Mouse (Mus musculus) hindbrain, embryonic 15.5 days (tissue): ENCODE data around the gene Dnm1. TPM values are rescaled to one million over a fixed set of nuclear protein-coding genes. Genes with fewer than 3 reads are reported as not detected.

Experiments
- ATAC-seq: fragments of 200-750 bp; cut with Nextera tagmentation; 2 replicates; pipeline ENCODE4 v1.8.0; 2017; ENCODE audit warnings: low read depth, moderate number of reproducible peaks, moderate TSS enrichment; ENCODE audit not compliant: low FRiP score
- H3K27ac ChIP-seq: fragments of 300-500 bp; sonication (generic); replicated peaks from 2 replicates; pipeline ENCODE4 v1.5.1; 2015; ENCODE audit warnings: mild to moderate bottlenecking, inconsistent platforms
- H3K27me3 ChIP-seq: fragments of 300-500 bp; sonication (generic); 2 replicates; pipeline ENCODE4 v1.6.1; 2015; ENCODE audit warnings: control low read depth, inconsistent platforms
- H3K36me3 ChIP-seq: fragments of 300-500 bp; sonication (generic); 2 replicates; pipeline ENCODE4 v1.6.1; 2015; ENCODE audit warnings: control low read depth, inconsistent platforms
- H3K4me1 ChIP-seq: fragments of 300-500 bp; sonication (generic); replicated peaks from 2 replicates; pipeline ENCODE4 v1.6.1; 2015; ENCODE audit warnings: control low read depth, inconsistent platforms
- H3K4me2 ChIP-seq: fragments of 300-500 bp; sonication (generic); 2 replicates; pipeline ENCODE4 v1.6.1; 2015; ENCODE audit warnings: moderate library complexity, mild to moderate bottlenecking, inconsistent platforms
- H3K4me3 ChIP-seq: fragments of 300-500 bp; sonication (generic); 2 replicates; pipeline ENCODE4 v1.5.1; 2015; ENCODE audit warnings: mild to moderate bottlenecking, inconsistent platforms
- H3K9ac ChIP-seq: fragments of 300-500 bp; sonication (generic); 2 replicates; pipeline ENCODE4 v1.6.1; 2015; ENCODE audit warnings: inconsistent platforms
- H3K9me3 ChIP-seq: fragments of 300-500 bp; sonication (generic); 2 replicates; pipeline ENCODE4 v1.6.1; 2016; ENCODE audit warnings: control low read depth, inconsistent platforms
- WGBS: fragments of 180-500 bp; shearing (Covaris S2); methylation state at CpG from one replicate; pipeline ENCODE4 v1.1.7; 2015; 5-methylcytosine and 5-hydroxymethylcytosine counted together
- polyA plus RNA-seq: library from polyadenylated mRNA; unstranded; fragments of >200 nt; fragmentation: Nextera tagmentation; extraction: Ambion mirVana; gene quantifications from 2 replicates; pipeline ENCODE4 v1.2.1, GENCODE M21; 2015

Dnm1 gene
- polyA plus RNA-seq, 1 experiment from 2014 or later, result 86.0 TPM

DNA sequence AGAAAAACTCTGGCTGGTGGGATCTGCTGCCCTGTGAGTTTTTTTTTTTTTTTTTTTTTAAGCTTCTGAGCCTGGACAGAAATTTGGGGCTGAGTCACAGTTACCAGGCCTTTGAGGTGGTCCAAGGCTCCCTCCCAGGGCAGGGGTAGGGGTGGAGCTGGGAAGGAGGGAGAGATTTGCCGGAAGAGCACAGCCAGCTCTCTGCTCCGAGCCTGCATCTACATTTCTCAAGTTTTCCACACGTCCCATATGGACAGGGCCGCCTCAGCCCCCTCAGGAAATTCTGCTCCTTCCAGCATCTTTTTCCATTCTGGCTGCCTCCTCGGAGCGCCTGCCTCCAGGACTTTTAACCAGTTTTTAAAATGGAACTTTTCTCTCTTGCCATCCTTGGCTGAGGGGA, 23.6 kb downstream of the Dnm1 start:
- Histone ChIP-seq H3K4me1 (no peaks in the 10 kb centered on the region), H3K27me3 (no peaks in the 10 kb centered on the region), H3K36me3 (peaks cover 11% of the 10 kb centered on the region; the same call in 1 of the 2 replicates), H3K9ac (no peak overlapping the region), H3K9me3 (no peaks in the 10 kb centered on the region), H3K4me2 (no peak overlapping the region), H3K27ac (no peak overlapping the region), H3K4me3 (no peak overlapping the region)
- no peak for ATAC-seq
- WGBS, result 34% methylated on average over 6 of the region's 6 CpGs

DNA sequence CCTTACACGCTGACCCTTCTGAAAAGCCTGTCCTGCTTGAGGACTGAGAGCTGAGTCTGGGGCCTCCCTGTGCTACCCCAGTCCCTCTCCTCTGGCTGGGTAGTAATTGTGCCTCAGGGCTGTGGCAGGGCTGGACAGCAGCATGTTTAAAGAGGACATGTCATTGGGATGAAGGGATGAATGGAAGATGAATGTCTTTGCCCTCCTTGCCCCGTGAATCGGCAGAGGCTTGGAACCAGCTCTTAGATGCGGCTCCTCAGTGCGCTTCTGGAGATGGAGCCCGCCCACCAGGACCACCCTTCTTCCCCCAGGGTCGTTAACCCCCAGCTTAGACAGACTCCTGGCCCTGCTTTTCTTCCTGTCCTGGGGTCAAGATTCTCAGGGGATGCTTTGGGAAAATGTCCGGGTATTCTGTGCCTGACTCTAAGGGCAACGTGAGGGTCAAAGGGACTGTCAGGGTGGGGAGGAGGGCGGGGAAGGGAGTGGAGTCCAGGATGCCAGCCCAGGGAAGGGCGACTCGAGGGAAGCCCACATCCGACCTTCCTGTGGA, 24.2 kb downstream of the Dnm1 start:
- Histone ChIP-seq H3K4me1 (no peaks in the 10 kb centered on the region), H3K4me3 (no peak overlapping the region), H3K36me3 (0 out of 2 replicates have a peak, but pooled peaks cover 10% of the 10 kb centered on the region), H3K9ac (no peak overlapping the region), H3K9me3 (no peaks in the 10 kb centered on the region), H3K27me3 (no peaks in the 10 kb centered on the region), H3K4me2 (no peak overlapping the region), H3K27ac (no peak overlapping the region)
- ATAC-seq, result no peak
- WGBS, result 20% methylated on average over 13 of the region's 13 CpGs

DNA sequence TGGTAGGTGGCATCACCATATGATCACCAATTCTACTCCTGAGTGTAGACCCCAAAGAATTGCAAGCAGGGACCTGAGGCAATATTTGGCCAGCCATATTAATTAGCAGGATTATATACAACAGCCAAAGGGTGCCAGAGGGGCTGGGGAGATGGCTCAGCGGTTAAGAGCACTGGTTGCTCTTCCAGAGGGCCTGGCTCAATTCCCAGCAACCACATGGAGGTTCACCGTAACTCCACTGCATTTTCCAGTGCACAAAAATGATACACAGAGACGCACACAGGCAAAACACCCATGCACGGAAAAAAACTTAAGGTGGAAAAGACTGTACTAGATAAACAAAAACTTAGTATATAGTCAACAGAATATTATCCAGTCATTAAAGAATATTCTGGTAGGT, 25.9 kb downstream of the Dnm1 start:
- Histone ChIP-seq H3K9me3 (no peaks in the 10 kb centered on the region), H3K4me1 (peaks cover 16% of the 10 kb centered on the region), H3K4me2 (no peak overlapping the region), H3K27me3 (no peaks in the 10 kb centered on the region), H3K27ac (no peak overlapping the region), H3K4me3 (no peak overlapping the region), H3K36me3 (0 out of 2 replicates have a peak, but pooled peaks cover 3% of the 10 kb centered on the region), H3K9ac (no peak overlapping the region)
- 70% methylated on average over 4 of the region's 4 CpGs for WGBS
- ATAC-seq, result no peak

DNA sequence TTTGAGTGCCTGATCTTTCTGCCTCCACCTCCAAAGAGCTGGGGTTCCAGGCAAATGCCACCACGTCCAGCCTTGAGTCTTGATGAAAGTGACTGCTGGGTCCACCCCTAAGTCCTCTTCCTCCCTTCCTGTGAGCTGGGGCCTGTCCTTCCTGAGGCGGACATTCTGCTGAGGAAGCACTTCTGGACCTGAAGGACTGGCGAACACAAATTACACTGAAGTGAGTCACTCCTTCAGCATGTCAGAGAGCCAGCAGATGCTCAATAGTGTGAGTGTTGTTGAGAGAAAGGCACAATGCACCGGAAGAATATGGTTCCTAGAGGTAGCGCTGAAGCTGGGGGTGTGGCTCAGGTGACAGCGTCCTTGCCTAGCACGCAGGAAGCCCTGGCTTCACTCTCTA, 27.8 kb downstream of the Dnm1 start:
- Histone ChIP-seq H3K36me3 (no peaks in the 10 kb centered on the region; the same call in 1 of the 2 replicates), H3K4me3 (no peak overlapping the region), H3K27ac (no peak overlapping the region), H3K27me3 (peaks cover under 1% of the 10 kb centered on the region; the same call in 1 of the 2 replicates), H3K4me2 (no peak overlapping the region), H3K9me3 (no peaks in the 10 kb centered on the region), H3K9ac (no peak overlapping the region), H3K4me1 (peaks cover 22% of the 10 kb centered on the region)
- 70% methylated on average over 7 of the region's 7 CpGs for WGBS
- no peak for ATAC-seq

DNA sequence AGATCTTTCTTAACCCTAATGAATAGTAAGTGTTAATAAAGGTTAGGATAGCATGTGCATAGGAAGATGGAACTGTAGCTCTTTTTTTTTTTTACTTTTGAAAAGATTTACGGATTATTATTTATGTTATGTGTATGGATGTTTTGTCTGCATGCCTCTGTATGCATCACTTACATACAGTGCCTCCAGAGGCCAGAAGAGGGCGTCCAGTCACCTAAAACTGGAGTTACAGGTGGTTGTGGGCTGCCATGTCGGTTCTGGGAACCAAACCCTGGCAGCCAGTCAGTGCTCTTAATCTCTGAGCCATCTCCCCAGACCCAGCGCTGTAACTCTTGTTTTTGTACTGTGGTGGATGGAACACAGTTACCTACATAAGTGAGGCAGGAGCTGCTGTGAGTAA, 28.8 kb downstream of the Dnm1 start:
- H3K4me2 ChIP-seq, result no peak overlapping the region
- no peak overlapping the region for H3K27ac ChIP-seq
- no peak overlapping the region for H3K4me3 ChIP-seq
- no peak overlapping the region for H3K9ac ChIP-seq
- 59% methylated on average over 4 of the region's 4 CpGs for WGBS
- H3K9me3 ChIP-seq, result no peaks in the 10 kb centered on the region
- peaks cover 5% of the 10 kb centered on the region; the same call in 1 of the 2 replicates for H3K27me3 ChIP-seq
- H3K4me1 ChIP-seq, result peaks cover 22% of the 10 kb centered on the region
- peaks cover 3% of the 10 kb centered on the region; the same call in 1 of the 2 replicates for H3K36me3 ChIP-seq
- no peak for ATAC-seq

DNA sequence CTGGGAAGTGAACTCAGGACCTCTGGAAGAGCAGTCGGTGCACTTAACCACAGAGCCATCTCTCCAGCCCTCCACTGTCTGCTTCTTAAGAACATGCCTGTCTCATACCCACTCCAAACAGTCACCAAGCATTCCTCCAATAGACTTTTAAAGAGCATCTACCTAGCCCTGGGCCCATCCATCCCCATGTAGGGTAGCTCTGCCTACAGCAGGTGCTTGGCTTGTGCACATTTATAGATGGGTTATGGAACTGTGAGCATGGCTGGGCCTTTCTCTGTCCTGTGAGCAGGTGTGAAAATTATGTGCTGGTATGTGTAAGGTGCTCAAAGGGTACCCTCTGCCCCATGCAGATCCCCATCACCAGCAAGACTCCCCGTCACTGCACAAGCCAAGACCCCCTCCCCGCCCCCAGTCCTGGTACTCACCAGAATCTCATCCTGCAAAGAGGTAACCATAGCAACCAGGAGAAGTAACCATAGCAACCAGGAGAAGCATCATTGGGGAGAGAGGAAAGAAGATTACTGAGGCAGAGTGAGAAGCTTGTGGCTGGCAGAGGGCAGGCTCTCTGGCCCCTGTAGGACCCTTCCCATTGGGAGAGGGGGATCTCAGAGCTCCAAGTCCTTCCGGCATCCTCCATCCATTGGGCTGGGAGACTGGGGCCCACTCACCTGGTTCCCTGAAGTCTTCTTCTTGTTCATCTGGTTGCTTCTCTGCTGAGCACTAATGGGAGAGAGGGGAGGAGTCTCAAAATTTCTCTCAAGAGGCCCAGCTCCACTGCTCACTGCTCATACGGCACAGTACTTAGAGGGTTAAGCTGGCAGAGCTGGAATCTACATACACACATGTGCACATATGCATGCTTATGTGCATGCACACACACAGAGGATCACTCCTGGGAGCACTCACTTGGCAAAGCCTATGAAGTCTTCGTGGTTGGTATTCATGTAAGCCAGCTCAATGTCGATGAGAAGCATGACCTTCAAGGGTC, 30.1 kb downstream of the Dnm1 start:
- 42% methylated on average over 7 of the region's 7 CpGs for WGBS
- Histone ChIP-seq H3K9me3 (no peaks in the 10 kb centered on the region), H3K4me3 (no peak overlapping the region), H3K4me2 (peak overlapping the region; percentile 36), H3K27ac (peak overlapping the region; percentile 87), H3K36me3 (peaks cover 3% of the 10 kb centered on the region; the same call in 1 of the 2 replicates), H3K4me1 (peaks cover 26% of the 10 kb centered on the region), H3K27me3 (peaks cover 5% of the 10 kb centered on the region; the same call in 1 of the 2 replicates), H3K9ac (no peak overlapping the region)
- ATAC-seq, result peak; percentile 79

DNA sequence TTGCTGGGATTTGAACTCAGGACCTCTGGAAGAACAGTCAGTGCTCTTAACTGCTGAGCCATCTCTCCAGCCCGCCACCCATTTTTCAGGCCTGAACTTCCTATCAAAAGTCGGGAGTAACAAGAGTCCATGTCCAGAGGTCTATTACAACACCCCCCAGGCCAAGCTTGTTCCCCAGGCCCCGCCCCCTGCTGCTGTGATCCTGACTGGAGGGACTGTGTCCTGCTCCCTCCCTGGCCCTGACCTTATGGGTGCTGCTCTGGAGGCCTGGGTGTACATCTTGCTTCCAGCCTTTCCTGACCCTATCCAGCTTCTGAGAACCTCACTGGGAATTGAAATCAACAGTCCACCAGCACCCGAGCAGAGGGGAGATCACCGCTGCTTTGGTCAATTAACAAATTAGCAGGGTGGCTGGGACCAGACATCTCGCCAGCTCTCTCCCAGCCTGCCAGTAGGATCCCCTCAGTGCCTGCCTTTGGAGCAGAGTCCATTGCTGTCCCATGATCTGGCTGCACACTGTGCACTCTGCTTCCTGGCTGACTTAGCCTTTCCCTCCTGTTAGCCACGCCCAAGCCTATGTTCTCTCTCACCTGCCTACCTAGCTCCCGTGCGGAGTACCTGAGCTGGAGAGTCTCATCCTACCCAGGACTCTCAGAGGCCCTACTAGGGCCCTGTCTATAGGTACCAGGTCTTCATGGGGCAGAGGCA, 31.4 kb downstream of the Dnm1 start:
- no peak overlapping the region for H3K9ac ChIP-seq
- no peak overlapping the region for H3K4me2 ChIP-seq
- H3K9me3 ChIP-seq, result no peaks in the 10 kb centered on the region
- 74% methylated on average over 9 of the region's 9 CpGs for WGBS
- H3K27me3 ChIP-seq, result peaks cover 8% of the 10 kb centered on the region; the same call in 1 of the 2 replicates
- no peak overlapping the region for H3K4me3 ChIP-seq
- peak overlapping the region; percentile 87 for H3K27ac ChIP-seq
- ATAC-seq, result no peak
- H3K36me3 ChIP-seq, result peaks cover 3% of the 10 kb centered on the region; the same call in 1 of the 2 replicates
- peaks cover 34% of the 10 kb centered on the region for H3K4me1 ChIP-seq

DNA sequence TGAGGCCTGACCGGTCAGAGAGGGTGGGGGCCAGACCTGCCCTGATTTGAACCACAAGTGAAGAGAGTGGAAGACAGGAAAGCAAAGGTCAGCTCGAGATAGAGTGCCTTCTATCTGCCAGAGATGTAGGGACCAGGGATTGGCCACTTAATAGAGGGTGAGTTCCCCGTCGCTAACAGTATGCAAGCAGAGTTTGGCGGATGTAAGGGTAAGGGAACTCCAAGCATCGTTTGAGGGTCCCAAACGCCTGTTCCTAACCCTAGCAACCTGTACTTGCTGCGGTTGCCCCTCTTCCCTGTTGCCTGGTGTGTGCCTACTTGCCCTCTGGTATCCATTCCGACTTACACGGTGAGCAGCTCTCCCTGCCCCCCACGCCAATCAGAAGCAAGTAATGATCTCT, 32.4 kb downstream of the Dnm1 start:
- Histone ChIP-seq H3K4me2 (no peak overlapping the region), H3K27me3 (peaks cover 8% of the 10 kb centered on the region; the same call in 1 of the 2 replicates), H3K4me1 (peaks cover 34% of the 10 kb centered on the region), H3K9me3 (no peaks in the 10 kb centered on the region), H3K36me3 (peaks cover 3% of the 10 kb centered on the region; the same call in 1 of the 2 replicates), H3K4me3 (no peak overlapping the region), H3K27ac (no peak overlapping the region), H3K9ac (no peak overlapping the region)
- WGBS, result 66% methylated on average over 11 of the region's 11 CpGs
- ATAC-seq, result no peak

DNA sequence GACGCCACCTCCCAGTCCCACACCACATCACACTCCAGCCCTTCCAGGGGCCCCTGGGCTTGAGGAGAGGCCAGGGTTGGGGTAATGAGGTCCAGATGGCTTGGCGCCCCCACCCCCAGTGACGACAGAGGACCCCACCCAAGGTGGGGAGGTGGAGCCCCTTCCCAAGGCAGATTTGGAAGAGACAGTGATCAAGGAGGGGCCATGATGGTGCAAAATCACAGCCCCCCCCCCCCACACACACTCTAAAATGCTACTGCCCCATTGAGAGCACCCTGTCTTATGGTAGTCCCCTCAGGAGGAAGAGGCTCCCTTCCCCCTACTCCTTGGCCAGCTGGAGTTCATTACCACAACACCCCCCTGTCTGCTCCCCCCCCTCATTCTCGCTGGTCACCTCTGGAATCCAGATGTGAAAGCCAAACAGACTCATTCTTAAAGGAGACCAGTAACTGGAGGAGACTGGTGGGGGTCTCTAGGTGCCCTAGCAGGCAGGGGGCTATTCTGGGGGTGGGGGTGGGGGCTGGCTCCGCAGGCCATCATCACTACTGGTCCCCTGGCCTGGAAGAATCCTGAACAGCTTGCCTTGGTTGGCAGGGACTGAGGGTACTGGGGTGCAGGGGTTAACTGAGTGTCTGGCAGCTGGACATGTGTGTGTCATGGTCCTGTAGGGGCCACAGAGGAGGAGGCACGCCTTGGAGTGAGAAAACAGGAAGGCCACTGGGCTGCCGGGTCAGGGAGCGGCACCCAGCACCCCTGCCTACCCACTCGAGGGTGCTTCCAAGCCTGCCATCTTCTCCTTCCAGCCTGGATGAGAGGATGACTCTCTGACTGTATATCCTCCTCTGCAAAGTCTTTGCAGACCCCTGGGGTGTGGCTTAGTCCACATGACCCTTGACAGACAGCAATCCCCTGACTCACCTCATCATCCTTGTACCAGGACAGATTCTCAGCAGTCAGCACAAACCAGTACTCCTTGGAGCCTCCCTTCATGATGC, 33.3 kb downstream of the Dnm1 start:
- Histone ChIP-seq H3K27me3 (peaks cover 9% of the 10 kb centered on the region), H3K4me3 (no peak overlapping the region), H3K9ac (no peak overlapping the region), H3K9me3 (no peaks in the 10 kb centered on the region), H3K4me1 (peaks cover 34% of the 10 kb centered on the region), H3K27ac (no peak overlapping the region), H3K4me2 (no peak overlapping the region), H3K36me3 (peaks cover 4% of the 10 kb centered on the region; the same call in 1 of the 2 replicates)
- 60% methylated on average over 9 of the region's 9 CpGs for WGBS
- no peak for ATAC-seq

DNA sequence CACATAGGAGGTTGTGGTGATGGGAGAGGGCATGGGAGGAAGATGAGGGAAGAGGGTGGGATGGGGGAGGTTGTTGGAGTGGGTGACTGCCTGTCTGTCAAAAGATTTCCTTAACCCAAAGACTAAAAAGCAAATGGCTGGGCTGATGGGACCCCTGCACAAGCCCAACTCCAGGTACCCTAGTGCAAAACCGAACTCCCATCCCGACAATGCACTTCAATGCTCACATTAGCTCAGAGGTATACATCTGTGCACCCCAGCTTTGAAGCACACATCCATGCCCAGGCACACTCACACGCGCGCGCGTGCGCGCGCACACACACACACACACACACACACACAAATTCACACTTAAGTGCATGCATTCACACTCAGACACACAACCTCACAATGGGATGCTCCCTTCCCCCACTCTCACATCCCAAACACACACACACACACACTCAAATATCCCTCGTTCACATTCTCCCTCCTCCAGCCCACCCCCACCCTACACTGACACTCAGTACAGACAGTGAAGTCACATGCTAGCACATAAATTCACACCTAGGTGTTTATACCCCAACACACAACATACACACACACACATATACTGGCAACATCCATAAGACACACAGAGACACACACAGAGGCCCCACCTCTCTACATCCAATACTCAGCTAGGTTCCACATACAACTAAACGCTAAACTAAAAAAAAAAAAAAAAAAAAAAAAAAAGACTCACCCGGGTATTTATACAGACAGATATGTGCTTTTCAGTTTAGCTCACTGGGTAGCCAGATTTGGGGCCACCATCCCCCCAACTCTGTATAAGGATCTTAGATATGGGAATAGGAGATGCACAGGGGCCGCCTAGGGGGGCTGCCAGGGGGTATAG, 34.2 kb downstream of the Dnm1 start:
- no peak overlapping the region for H3K9ac ChIP-seq
- ATAC-seq, result no peak
- peak overlapping the region; percentile 43; the same call in 1 of the 2 replicates for H3K4me2 ChIP-seq
- no peak overlapping the region for H3K4me3 ChIP-seq
- H3K9me3 ChIP-seq, result no peaks in the 10 kb centered on the region
- H3K27me3 ChIP-seq, result peaks cover 11% of the 10 kb centered on the region
- H3K4me1 ChIP-seq, result peaks cover 34% of the 10 kb centered on the region
- no peak overlapping the region for H3K27ac ChIP-seq
- peaks cover 8% of the 10 kb centered on the region; the same call in 1 of the 2 replicates for H3K36me3 ChIP-seq
- 80% methylated on average over 14 of the region's 14 CpGs for WGBS
